Mouse (Mus musculus): ENCODE results near the gene Pde6h. TPM values are rescaled to one million over a fixed set of nuclear protein-coding genes. Genes with fewer than 3 reads are reported as not detected.
A peak's percentile ranks its signal among the peaks of the same experiment; 100 is the strongest.
"Not testable (repeated sequence)": the region's sequence is repeated elsewhere in the genome, so short reads cannot be mapped to it uniquely, and the experiment has no call there.

Gene Pde6h
- under 1 TPM in 1 of 4 experiments, not detected in 3; 0.14 TPM for total RNA-seq (2022)

DNA sequence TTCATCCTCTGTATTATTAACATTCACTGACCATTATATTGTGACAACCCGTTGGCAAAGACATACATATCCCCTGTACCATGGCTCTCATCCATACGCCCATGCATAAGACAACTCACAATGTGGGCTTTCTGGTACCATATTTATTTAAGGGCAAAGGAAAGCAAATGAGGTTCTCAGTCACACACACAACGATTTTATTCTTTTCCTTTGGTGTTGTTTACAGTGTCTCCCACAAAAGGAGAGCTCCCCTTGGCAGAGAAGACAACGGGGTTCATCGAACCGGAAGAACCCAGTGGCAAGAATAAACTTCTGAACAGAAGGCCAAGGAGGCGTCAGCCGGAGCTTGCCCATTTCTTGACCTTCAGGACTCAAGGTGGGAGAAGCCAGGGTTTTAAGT is at the start of gene Pde6h:
Gene Pde6h (plus strand): TSS at position 301 of the 400 bp plus-strand sequence.
- DNase-seq, result no peak

DNA sequence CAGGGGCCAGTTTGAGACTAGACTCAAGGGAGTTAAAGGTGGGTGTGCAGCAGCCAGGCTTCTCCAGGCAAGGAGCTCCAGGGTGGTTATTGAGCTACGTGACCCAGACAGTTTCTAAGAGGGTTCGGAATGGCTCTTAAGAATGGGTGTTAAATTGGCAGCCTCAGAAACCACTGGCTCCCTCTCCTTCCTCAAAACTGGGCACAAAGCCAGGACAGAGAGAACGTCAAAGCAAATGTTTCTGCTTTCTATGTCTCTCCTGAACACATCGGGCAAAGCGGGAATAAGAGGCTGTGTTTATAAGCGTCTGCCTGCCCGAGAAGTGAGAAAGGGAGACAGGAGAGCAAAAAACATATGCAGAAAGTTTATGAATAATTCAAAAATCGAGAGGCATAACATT is 49.0 kb upstream of the Pde6h start:
- DNase-seq, result no peak

DNA sequence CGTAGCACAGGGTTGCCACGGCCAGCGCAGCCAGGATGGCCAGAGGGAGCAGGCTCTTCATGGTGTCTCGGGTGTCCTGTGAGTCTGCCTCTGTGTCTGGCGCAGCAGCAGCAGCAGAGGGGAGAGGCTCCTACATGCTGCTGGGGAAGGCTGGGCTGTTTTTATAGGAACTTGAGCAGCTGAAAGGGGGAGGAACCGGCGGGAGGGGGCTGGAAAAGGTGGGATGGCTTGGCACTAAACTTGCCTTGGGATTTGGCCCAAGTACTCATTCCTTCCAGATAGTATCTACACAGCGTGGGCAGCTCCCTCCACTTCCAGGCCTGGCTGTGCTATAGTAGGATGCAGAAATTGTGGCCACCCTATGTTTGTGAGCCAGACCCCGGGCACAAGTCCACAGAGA is 48.0 kb upstream of the Pde6h start, which contains the start of gene Mgp:
Gene Mgp (minus strand): TSS at position 154 of the 400 bp plus-strand sequence.
- no peak for DNase-seq

DNA sequence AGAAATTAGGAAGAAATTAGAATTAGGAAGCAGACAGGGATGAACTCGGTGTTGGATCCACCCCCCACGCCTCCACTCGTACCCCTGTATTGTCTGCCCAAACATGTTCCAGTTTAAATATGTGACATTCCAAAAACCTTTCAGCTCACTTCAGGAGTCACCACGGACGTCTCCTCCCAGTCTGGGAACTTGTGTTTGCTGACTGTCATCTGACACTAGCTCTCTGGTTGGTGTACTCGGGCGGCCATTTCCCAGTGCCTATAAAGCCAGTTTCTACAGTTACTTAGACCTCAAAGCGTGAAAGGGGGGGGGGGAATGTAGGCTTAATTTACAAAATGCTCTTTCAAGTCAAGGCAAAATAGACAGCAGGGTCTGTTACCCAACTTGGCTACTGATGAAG is 42.0 kb upstream of the Pde6h start:
- DNase-seq, result no peak

DNA sequence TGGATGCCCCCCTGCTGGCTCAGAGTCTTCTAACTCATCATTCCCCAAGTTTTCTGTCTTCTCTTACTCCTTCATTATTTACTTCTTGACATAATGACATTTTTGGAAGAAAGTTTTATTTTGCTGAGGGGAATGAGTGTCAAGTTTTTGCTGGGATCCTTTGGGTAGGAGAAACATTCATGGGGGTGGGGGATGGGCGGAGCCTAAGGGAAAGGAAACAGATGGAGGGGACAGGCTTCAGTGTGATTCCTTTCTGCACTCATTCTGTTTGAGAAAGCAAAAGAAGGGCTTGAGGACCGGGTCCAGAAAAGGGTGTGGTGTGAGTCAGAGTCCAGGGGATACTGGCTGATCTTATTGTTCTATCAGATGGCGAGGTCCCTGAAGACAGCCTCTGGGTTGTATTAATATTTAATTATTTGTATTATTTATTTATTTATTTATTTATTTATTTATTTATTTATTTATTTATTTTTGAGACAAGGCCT is 40.2 kb upstream of the Pde6h start:
- DNase-seq, result no peak

DNA sequence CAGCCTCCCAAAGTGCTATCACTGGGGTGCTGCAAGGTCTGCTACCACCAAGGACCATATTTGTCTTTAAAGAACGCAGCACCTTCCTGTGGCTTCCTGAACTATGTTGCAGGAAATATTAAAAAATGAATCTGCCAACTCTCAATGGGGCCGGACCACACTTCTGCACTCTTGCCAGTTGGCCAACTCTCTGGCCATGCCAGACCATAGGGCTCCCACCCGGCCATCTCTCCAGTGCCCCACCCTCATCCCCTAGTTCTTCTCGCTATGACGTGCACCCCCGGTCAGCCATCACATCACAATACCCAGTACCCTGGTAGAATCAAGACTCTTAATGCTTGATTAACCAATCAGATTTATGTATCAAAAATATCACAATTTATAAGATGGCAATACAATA is 39.7 kb upstream of the Pde6h start:
- no peak for DNase-seq

DNA sequence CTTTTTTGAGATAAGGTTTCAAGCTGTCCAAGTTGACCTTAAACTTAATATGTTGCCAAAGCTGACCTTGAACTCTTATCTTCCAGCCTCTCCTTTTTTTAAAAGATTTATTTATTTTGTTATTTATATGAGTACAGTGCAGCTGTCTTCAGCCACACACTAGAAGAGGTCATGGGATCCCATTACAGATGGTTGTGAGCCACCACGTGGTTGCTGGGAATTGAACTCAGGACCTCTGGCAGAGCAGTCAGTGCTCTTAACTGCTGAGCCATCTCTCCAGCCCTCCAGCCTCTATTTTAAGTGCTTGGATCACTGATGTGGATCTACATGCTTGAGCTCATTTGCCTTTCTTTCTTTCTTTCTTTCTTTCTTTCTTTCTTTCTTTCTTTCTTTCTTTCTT is 38.9 kb upstream of the Pde6h start:
- DNase-seq, result not testable (repeated sequence)

DNA sequence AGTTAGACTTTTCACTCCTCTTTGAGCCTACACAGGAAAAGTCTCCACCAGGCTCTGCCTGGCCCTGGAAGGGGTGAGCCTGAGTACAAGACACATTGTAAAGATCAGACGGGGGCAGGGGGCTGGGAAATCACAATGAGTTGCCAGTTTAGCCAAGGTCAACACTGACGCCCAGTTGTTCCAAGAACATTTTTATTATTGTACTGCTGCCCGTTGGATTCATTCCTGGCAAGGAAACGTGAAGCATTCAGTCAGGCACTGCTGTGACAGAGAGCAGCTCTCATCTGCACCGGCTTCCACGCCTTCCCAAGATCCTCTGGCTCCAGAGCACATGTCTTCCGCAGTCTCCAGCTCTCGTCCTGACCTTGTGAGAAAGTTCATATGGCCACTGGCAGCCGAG is 35.8 kb upstream of the Pde6h start:
- DNase-seq, result peak; percentile 69

DNA sequence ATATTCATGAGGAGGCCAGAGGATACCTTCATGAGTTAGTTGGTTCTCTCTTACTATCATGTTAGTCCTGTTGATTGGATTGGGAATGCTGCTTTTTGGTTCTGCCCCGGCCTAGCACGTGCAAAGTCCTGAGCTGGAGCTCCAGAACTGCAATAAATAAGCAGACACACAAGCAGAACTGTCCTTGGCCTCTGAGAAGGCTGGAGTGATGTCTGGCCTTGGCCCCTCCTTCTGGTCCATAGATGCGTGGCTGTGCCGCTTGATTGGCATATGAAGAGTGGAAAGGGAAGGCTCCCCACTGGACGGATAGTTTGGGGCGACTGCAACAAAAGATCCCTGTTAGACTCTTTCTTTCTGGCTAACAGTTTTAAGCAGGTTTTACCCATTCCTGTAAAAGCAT is 34.6 kb upstream of the Pde6h start:
- DNase-seq, result peak; percentile 59

DNA sequence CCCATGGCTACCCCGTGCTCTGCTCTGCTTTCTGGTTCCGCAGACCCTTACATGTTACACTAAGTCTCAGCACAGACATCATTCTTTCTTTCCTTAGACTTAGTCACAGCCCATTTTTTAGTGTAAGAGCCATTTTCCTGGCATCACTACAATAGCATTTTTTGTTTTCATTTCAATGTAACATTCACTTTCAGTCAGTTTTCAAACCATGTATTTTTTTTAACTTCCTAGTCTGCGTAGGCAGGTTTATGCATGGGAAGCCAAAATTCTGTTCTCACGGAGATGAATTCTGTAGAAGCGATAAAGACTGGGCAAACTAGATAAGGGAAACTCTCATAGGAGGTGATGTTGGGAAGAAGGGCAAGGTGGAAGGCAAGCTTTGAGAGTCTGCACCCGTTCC is 34.1 kb upstream of the Pde6h start:
- no peak for DNase-seq

DNA sequence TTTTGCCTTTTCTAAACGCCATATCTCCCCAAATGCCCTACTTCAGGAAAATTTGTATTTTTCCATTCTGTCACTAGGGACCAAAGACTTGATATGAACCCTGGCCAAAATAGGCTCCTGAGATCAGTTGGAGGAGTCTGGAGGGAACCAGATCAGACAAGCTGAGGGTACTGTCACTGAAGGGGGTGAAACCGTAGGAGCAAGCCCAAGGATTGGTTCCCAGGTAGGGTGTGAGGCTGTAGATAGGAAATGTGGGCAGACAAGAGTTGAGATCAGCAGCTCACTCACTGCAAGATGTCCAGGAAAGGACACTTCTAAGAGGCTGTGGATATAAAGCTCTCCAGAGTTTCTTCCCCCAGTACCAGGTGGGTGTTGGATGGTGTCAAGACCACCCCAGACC is 31.6 kb upstream of the Pde6h start:
- no peak for DNase-seq

DNA sequence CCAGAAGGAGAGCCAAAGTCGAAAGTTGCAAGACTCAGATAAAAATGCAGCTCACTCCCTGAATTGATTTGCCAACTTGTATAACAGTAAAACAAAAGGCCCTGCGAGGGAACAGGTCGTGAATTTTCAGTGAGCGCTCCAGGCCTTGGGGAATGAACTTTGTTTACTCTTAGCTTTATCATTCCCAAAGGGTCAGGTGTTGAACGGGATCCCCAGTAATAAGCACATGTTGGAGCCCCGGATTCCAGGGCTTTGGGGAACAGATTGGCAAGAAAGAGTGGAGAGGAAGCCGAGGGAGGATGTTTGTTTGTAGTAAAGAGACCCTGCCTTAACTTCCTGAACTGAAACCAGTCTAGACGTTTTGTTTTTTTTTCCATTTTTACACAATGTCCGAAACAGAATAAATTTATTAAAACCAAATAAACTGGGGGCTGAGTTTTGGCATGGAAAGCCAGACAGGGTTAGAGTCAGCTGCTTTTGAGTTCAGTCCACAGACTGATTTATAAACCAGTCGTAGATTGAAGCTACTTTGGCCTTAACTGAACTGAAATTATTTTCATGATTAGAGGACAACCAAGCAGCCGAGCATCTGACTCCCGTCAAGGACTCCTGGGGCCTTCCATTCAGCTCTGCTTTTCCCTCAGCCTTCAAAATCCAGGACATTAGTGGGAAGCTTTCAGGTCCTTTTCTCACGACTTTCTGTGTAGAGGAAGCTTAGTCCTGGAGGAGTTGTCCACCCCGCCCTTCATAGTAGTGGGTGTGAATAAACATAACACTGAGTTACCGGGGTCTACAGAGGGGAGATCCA is 28.9 kb upstream of the Pde6h start:
- DNase-seq, result no peak

DNA sequence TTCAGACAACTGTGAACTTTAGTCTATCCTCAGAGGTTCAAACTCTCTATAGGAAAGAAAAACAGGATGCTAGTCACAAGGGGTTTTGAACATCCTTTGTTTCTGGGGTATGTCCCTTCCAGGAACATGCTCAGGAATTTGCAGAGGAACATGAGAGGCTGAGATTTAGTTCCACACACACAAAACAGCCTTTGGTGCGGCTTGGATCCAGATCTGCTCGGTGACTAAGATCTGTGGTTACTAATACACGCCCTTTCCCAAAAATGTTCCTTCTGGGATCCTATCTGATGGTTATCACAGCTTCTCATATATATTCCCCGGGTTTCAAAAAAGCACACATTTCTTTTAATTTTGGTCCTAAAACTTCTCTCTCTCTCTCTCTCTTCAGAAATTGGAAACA is 25.8 kb upstream of the Pde6h start:
- DNase-seq, result no peak

DNA sequence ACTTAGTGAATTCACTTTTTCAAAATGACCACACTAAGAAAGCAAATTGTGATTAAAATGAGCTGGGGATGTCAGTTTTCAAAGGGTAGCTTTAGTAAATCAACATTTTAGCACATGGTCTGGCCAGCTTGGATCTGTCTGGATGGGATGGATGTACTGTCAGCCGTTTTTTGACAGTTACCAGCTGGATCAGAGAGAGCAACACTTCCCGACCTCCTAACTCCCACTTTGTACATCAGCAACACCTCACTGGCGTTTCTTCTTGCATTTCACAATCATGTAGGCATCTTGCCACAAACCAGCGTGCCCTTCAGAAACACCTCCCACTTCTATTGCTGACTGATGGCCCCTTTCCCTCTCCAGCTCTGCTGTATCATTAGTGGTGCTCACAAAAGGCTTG is 25.4 kb upstream of the Pde6h start:
- no peak for DNase-seq

DNA sequence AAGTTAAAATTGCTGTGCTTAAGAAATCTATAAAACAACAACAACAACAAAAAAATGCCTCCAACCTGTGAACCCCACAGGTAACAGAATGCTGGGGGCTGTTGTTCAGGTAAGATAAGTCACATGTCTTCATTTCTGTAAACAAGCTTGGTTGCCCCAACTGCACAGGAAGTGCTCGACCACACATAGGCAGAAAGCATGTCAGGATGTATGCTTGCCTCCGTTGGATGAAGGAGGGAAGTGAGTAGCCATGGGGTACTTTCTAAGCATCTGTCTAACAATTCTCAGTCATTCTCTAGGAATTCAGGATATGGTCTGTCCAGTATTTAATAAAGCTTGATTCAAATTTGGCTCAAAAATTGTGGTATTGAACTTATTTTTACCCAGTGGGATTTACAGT is 24.7 kb upstream of the Pde6h start:
- DNase-seq, result no peak

DNA sequence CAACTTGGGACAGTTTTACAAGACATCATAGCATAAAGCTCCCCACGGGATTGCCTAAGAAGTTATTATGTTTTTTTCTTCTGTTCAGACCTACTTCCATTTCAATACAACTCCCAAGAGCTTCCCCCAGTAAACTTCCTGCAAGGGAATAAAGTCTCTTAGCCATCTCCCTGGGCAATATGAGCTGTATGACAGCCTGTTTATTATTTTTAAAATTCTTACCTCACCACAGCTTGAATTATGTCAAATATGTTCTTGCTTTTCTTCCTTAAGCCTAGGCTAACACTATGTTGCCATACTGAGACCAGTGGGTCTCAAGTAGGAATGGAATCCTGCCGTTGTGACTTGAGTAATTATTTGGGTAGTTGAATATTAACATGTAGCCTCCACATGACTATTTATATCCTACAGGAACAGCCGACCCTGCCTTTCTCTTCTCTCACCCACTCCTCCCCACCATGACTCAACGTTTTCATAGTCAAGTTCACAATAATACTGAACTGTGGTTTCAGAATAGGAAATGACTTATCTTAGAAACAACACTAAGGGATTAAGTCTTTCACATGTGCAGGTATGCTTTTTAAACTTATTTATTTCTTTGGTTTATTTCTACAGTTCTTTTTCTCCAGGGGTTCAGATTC is 23.1 kb upstream of the Pde6h start:
- DNase-seq, result no peak

DNA sequence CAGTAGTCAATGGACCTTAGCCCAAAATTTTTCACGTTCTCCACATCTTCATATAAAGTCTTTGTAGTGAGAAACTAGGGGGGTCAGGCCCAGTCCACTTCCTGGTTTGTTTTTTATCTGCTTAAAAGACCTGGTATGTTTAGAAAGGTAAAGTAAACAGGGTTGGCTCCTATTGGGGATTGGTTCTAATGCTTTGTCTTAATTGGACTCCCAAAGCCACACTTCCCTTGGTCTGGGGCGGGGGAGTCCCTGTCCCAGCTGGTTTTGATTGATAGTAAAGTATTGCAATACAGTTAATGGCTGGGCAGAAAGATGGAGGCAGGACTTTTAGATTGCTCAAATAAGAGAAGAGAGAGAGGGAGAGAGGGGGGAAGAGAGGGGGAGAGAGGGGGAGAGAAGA is 22.6 kb upstream of the Pde6h start:
- no peak for DNase-seq

DNA sequence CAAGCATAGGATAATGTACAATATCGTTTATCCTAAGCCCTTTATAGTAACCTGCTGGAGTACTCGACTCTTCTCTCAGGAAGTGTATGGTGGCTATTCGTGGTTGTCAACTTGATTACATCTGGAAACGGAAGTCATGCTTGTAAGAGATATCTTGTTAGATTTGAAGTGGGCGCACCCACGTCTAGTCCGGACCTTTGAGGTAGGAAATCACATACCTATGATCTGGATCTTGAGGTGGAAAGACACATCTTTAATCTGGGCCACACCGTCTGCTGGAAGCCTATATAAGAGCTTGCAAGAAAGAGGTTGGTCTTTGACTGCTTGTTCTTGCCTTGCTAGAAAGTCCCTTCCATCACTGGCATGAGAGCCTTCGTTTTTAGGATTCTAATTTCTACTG is 21.1 kb upstream of the Pde6h start:
- no peak for DNase-seq

DNA sequence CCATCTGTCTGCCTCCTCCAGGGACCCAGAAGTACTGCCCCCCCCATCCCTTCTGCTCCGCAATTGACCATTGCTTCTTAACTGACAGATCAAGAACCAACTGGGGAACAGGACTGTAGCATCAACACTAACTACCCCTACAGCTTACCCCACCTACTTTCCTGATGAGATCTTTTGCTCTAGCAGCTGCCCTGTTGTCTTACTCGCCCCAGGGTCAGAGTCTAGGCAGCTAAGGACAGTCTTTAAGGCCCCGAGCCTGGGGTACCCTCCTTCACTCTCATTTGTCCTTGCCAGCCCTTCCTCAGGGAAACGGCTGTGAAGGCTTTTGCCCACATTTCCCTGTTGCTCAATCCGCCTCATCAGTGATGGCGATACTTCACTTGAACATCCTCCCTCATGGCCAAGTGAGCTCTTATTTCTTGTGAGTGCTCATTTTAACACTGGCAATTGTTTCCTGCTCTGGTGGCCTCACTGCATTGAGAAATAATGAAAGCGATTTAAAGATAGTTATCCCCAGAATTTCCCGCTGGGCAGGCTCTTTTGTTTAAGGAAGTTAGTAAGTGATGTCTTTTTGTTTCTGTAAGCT is 19.7 kb upstream of the Pde6h start:
- no peak for DNase-seq

DNA sequence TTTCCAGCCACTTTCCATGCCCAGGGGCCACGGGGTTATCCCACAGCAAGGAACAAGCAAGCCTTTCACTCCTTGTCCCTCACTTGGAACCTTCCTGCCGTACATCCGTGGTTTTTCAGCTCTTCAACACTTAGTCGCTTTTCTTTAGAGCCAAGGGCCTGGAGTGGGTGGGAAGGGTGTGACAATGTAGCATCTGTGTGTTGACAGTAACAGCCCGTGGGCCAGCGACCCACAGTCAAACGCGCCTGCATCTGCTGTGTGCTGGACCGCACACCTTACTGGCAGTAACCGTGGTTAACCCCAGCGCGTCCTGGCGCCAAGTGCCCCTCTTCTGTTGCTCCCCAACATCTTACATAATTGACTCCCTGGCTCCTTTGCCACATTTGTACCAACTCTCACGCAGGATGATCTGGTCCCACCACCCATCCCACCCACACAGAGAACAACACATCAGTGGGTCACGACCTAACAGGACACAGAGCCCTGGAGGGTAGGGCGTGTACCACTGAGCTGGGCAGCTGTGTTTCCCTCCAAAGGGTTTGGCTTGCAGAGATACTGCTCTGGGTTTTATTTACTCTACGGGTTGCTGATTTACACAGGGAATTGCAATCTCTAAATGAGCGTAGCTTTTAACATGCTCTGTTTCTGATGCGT is 17.2 kb upstream of the Pde6h start:
- no peak for DNase-seq

DNA sequence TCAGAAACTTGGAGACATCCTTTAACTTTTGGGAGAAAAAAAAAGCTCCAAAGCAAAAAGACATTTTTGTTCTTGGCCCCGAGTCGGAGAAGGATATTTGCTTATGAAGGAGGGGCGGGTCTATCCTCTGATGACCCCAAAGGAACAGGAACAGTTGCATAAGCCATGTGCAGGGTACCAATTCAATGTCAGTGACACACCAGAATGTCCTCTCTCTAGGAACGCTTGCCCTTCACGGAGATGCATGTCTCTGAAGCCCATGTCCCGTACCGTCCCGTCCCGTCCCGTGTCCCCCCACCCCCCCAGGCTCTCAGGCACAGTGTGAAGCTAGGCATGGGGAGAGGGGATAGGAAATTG is 16.7 kb upstream of the Pde6h start:
- DNase-seq, result no peak

DNA sequence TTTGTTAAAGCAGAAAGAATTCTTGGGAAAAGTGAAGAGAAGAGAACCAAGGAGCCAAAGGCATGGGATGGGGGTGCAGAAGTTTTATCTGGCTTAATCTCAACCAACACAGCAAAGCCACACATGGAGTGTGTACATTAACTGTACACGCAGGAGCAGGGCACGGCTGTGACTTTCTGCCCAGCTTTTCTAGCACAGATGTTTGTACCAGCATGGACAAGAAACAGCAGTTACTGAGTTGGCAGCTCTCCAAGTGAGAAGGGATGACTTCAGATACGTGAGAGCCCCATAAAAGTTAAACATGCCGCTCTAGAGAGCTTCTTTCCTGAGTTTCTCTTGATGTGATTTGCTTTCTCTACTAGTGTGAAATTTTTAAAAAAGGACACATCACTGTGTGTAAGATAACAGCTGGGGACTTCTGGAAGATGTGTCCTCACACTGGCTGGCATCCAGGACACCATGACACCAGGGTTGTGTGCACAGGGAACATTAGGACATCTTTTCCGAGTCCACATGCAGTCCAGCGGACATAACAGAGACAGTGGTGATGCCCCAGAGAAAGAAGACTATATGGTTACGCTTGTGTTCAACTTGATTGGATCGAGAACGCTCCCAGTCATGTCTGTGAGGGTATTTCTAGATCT is 13.3 kb upstream of the Pde6h start:
- DNase-seq, result no peak

DNA sequence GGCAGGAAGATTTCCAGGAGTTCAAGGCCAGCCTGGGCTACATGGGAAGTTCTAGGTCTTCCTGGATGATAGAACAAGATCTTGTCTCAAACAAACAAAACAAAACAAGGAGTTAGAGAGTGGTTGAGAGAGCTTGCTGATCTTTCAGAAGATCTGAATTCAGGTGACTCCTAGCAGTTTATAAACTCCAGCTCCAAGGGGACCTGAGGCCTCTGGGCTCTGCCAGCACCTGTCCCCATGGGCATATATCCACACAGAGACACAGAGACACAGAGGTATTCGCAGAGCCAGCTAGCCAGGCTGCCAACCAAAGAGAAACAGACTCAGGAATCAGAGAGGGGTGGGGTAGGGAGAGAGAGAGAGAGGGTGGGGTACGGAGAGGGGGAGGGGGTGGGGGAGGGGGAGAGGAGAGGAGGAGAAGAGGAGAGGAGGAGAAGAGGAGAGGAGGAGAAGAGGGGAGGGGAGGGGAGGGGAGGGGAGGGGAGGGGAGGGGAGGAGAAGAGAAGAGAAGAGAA is 10.8 kb upstream of the Pde6h start:
- no peak for DNase-seq

All from adrenal gland, adult 8-10 months (tissue).